Mouse (Mus musculus): ENCODE results near the gene Slc26a8. TPM values are rescaled to one million over a fixed set of nuclear protein-coding genes. Genes with fewer than 3 reads are reported as not detected.

Slc26a8 gene
- polyA plus RNA-seq, 2 experiments: 0.77 to 2.6 TPM

GRCm38 (mm10) chr17:28694078-28694477 lies 4.0 kb upstream of the Slc26a8 start:
- WGBS: 80% methylated on average over 2 of the region's 2 CpGs
- peaks cover 17% of the 10 kb centered on the region for H3K4me1 ChIP-seq (ENCODE audit: control insufficient read depth, insufficient read depth, low read length)
- no peak for DNase-seq (ENCODE audit: low spot score)
- H3K27me3 ChIP-seq (ENCODE audit: control insufficient read depth, insufficient read depth, low read length): 0 out of 2 replicates have a peak, but pooled peaks cover 2% of the 10 kb centered on the region
- H3K27ac ChIP-seq (replicated peaks; ENCODE audit: low read depth, low read length): no peak overlapping the region
- no peak for ATAC-seq (ENCODE audit: low FRiP score, low read depth)
- TF ChIP-seq POLR2A (IDR thresholded peaks at IDR 0.05; ENCODE audit: borderline replicate concordance, extremely low read depth, insufficient read depth, insufficient read length): no peak
- no peaks in the 10 kb centered on the region for H3K36me3 ChIP-seq (ENCODE audit: control insufficient read depth, insufficient read depth, low read length)
- H3K9ac ChIP-seq (ENCODE audit: low read depth, low read length, severe bottlenecking): no peak overlapping the region
- H3K4me3 ChIP-seq (replicated peaks; ENCODE audit: low read length): no peak overlapping the region
- no peak overlapping the region for H3K4me2 ChIP-seq (replicated peaks; ENCODE audit: low read depth, low read length, severe bottlenecking)
- H3K9me3 ChIP-seq (ENCODE audit: control insufficient read depth, low read length): no peaks in the 10 kb centered on the region

GRCm38 (mm10) chr17:28693086-28693485 lies 3.1 kb upstream of the Slc26a8 start:
- H3K4me1 ChIP-seq (ENCODE audit: control insufficient read depth, insufficient read depth, low read length): peaks cover 17% of the 10 kb centered on the region
- no peaks in the 10 kb centered on the region for H3K36me3 ChIP-seq (ENCODE audit: control insufficient read depth, insufficient read depth, low read length)
- H3K27me3 ChIP-seq (ENCODE audit: control insufficient read depth, insufficient read depth, low read length): 0 out of 2 replicates have a peak, but pooled peaks cover 3% of the 10 kb centered on the region
- TF ChIP-seq POLR2A (IDR thresholded peaks at IDR 0.05; ENCODE audit: borderline replicate concordance, extremely low read depth, insufficient read depth, insufficient read length): no peak
- peak overlapping the region; percentile 98 for H3K4me3 ChIP-seq (replicated peaks; ENCODE audit: low read length)
- peak overlapping the region; percentile 77 for H3K4me2 ChIP-seq (replicated peaks; ENCODE audit: low read depth, low read length, severe bottlenecking)
- H3K27ac ChIP-seq (replicated peaks; ENCODE audit: low read depth, low read length): no peak overlapping the region
- DNase-seq (ENCODE audit: low spot score): no peak
- WGBS: 41% methylated on average over 3 of the region's 3 CpGs
- no peak for ATAC-seq (ENCODE audit: low FRiP score, low read depth)
- no peaks in the 10 kb centered on the region for H3K9me3 ChIP-seq (ENCODE audit: control insufficient read depth, low read length)
- H3K9ac ChIP-seq (ENCODE audit: low read depth, low read length, severe bottlenecking): peak overlapping the region; percentile 91

- H3K27ac ChIP-seq (replicated peaks; ENCODE audit: low read depth, low read length): peak overlapping the region; percentile 91
- under 1% methylated on average over 18 of the region's 18 CpGs for WGBS
- peak overlapping the region; percentile 77 for H3K4me2 ChIP-seq (replicated peaks; ENCODE audit: low read depth, low read length, severe bottlenecking)
- TF ChIP-seq POLR2A (IDR thresholded peaks at IDR 0.05; ENCODE audit: borderline replicate concordance, extremely low read depth, insufficient read depth, insufficient read length): no peak
- H3K27me3 ChIP-seq (ENCODE audit: control insufficient read depth, insufficient read depth, low read length): 0 out of 2 replicates have a peak, but pooled peaks cover 3% of the 10 kb centered on the region
- H3K4me3 ChIP-seq (replicated peaks; ENCODE audit: low read length): peak overlapping the region; percentile 98
- no peaks in the 10 kb centered on the region for H3K36me3 ChIP-seq (ENCODE audit: control insufficient read depth, insufficient read depth, low read length)
- DNase-seq (ENCODE audit: low spot score): peak; percentile 27
- H3K9me3 ChIP-seq (ENCODE audit: control insufficient read depth, low read length): no peaks in the 10 kb centered on the region
- no peak for ATAC-seq (ENCODE audit: low FRiP score, low read depth)
- H3K9ac ChIP-seq (ENCODE audit: low read depth, low read length, severe bottlenecking): peak overlapping the region; percentile 91
- H3K4me1 ChIP-seq (ENCODE audit: control insufficient read depth, insufficient read depth, low read length): peaks cover 17% of the 10 kb centered on the region
Observed at GRCm38 (mm10) chr17:28692341-28692710, 2.3 kb upstream of the Slc26a8 start.

GRCm38 (mm10) chr17:28691687-28692340 lies 1.8 kb upstream of the Slc26a8 start:
- DNase-seq (ENCODE audit: low spot score): no peak
- no peaks in the 10 kb centered on the region for H3K9me3 ChIP-seq (ENCODE audit: control insufficient read depth, low read length)
- H3K4me1 ChIP-seq (ENCODE audit: control insufficient read depth, insufficient read depth, low read length): peaks cover 17% of the 10 kb centered on the region
- whole genome bisulfite sequencing: under 1% methylated on average over 36 of the region's 53 CpGs
- peak overlapping the region; percentile 98 for H3K4me3 ChIP-seq (replicated peaks; ENCODE audit: low read length)
- peak; percentile 20 for ATAC-seq (ENCODE audit: low FRiP score, low read depth)
- peak overlapping the region; percentile 77 for H3K4me2 ChIP-seq (replicated peaks; ENCODE audit: low read depth, low read length, severe bottlenecking)
- no peak for TF ChIP-seq POLR2A (IDR thresholded peaks at IDR 0.05; ENCODE audit: borderline replicate concordance, extremely low read depth, insufficient read depth, insufficient read length)
- H3K27me3 ChIP-seq (ENCODE audit: control insufficient read depth, insufficient read depth, low read length): 0 out of 2 replicates have a peak, but pooled peaks cover 3% of the 10 kb centered on the region
- H3K36me3 ChIP-seq (ENCODE audit: control insufficient read depth, insufficient read depth, low read length): no peaks in the 10 kb centered on the region
- peak overlapping the region; percentile 91 for H3K27ac ChIP-seq (replicated peaks; ENCODE audit: low read depth, low read length)
- H3K9ac ChIP-seq (ENCODE audit: low read depth, low read length, severe bottlenecking): peak overlapping the region; percentile 91

- Histone ChIP-seq H3K9me3 (ENCODE audit: control insufficient read depth, low read length) (no peaks in the 10 kb centered on the region), H3K36me3 (ENCODE audit: control insufficient read depth, insufficient read depth, low read length) (no peaks in the 10 kb centered on the region), H3K4me2 (replicated peaks; ENCODE audit: low read depth, low read length, severe bottlenecking) (peak within 1 kb of the TSS; percentile 77), H3K9ac (ENCODE audit: low read depth, low read length, severe bottlenecking) (peak within 1 kb of the TSS; percentile 91), H3K27ac (replicated peaks; ENCODE audit: low read depth, low read length) (peak within 1 kb of the TSS; percentile 91), H3K4me3 (replicated peaks; ENCODE audit: low read length) (peak within 1 kb of the TSS; percentile 98), H3K27me3 (ENCODE audit: control insufficient read depth, insufficient read depth, low read length) (0 out of 2 replicates have a peak, but pooled peaks cover 3% of the 10 kb centered on the region), H3K4me1 (ENCODE audit: control insufficient read depth, insufficient read depth, low read length) (peaks cover 17% of the 10 kb centered on the region)
- TF ChIP-seq POLR2A (IDR thresholded peaks at IDR 0.05; ENCODE audit: borderline replicate concordance, extremely low read depth, insufficient read depth, insufficient read length): peak; percentile 96
- 1% methylated on average over 62 of the region's 86 CpGs for WGBS
- peak; percentile 98 for DNase-seq (ENCODE audit: low spot score)
- peak; percentile 93 for ATAC-seq (ENCODE audit: low FRiP score, low read depth)
Observed at GRCm38 (mm10) chr17:28690776-28691686, 998 bp upstream of the Slc26a8 start, which contains the start of gene Mapk14. Gene Mapk14 (plus strand): TSS chr17:28691329.
